Mouse (Mus musculus) v-Abl transformed pro-B cells (cell line): ENCODE measurements around the gene Slc30a3.

Experiments used
- in situ Hi-C, 2 experiments: fragments of 400-800 bp; cut with MboI; formaldehyde crosslinking; loops; one replicate each; pipeline ENCODE4 v1.15.1; 2025; ENCODE audit not compliant: unreplicated experiment in 2 of 2

The Slc30a3 gene

GRCm38 (mm10) chr5:31108000-31108490 is at the start of gene Slc30a3:
Slc30a3 (minus strand) TSS chr5:31108237.
- in situ Hi-C loops, result loop anchor here in 1 of 2 experiments (10.0 kb wide), 1 partner anchor 103 kb away; no protein-coding TSS in a partner anchor

GRCm38 (mm10) chr5:31154152-31154553 is 46.1 kb upstream of the Slc30a3 start, which contains the start of gene Mpv17:
Mpv17 (minus strand) TSS chr5:31154251.
- in situ Hi-C loops, result no loop called here

- in situ Hi-C loops, result no loop called here
Observed at GRCm38 (mm10) chr5:31153516-31154151, 45.6 kb upstream of the Slc30a3 start.

- in situ Hi-C loops, result no loop called here
Observed at GRCm38 (mm10) chr5:31151746-31152145, 43.7 kb upstream of the Slc30a3 start.

GRCm38 (mm10) chr5:31149781-31150180 is 41.7 kb upstream of the Slc30a3 start:
- in situ Hi-C loops, result no loop called here

GRCm38 (mm10) chr5:31138968-31139425 is 31.0 kb upstream of the Slc30a3 start:
- in situ Hi-C loops, result no loop called here

GRCm38 (mm10) chr5:31138241-31138967 is 30.4 kb upstream of the Slc30a3 start, which contains the start of gene Ucn:
Ucn (minus strand) TSS chr5:31138829.
- in situ Hi-C loops, result no loop called here

- in situ Hi-C loops, result no loop called here
Observed at GRCm38 (mm10) chr5:31137658-31138057, 29.6 kb upstream of the Slc30a3 start.

GRCm38 (mm10) chr5:31136730-31137424 is 28.8 kb upstream of the Slc30a3 start:
- in situ Hi-C loops, result no loop called here

- in situ Hi-C loops, result no loop called here
Observed at GRCm38 (mm10) chr5:31126050-31126449, 18.0 kb upstream of the Slc30a3 start.

GRCm38 (mm10) chr5:31123481-31123880 is 15.4 kb upstream of the Slc30a3 start:
- in situ Hi-C loops, result no loop called here

- in situ Hi-C loops, result no loop called here
Observed at GRCm38 (mm10) chr5:31121111-31121510, 13.1 kb upstream of the Slc30a3 start.

- in situ Hi-C loops, result no loop called here
Observed at GRCm38 (mm10) chr5:31116912-31117311, 8.9 kb upstream of the Slc30a3 start.

GRCm38 (mm10) chr5:31116354-31116753 is 8.3 kb upstream of the Slc30a3 start, which contains the start of gene Trim54:
Trim54 (plus strand) TSS chr5:31116712.
- in situ Hi-C loops, result no loop called here

GRCm38 (mm10) chr5:31110781-31111180 is 2.7 kb upstream of the Slc30a3 start:
- in situ Hi-C loops, result no loop called here

- in situ Hi-C loops, result loop anchor here in 1 of 2 experiments (10.0 kb wide), 1 partner anchor 101 kb away; no protein-coding TSS in a partner anchor
Observed at GRCm38 (mm10) chr5:31105814-31106335, 2.2 kb downstream of the Slc30a3 start, which contains the start of gene Dnajc5g. Dnajc5g (plus strand) TSS chr5:31106285.

- in situ Hi-C loops, result no loop called here
Observed at GRCm38 (mm10) chr5:31095711-31096480, 12.1 kb downstream of the Slc30a3 start.

- in situ Hi-C loops, result no loop called here
Observed at GRCm38 (mm10) chr5:31094799-31095691, 13.0 kb downstream of the Slc30a3 start.
